Mouse (Mus musculus) embryonic facial prominence, embryonic 11.5 days (tissue): ENCODE results near the gene Cdkal1. TPM values are rescaled to one million over a fixed set of nuclear protein-coding genes. Genes with fewer than 3 reads are reported as not detected.

ENCODE experiments used
- ATAC-seq: fragments of 200-750 bp; cut with Nextera tagmentation; replicated peaks from 2 replicates; pipeline ENCODE4 v1.8.0; 2017; ENCODE audit warnings: low read depth; ENCODE audit not compliant: insufficient number of reproducible peaks, low FRiP score, low TSS enrichment
- DNase-seq: peaks from one replicate; pipeline ENCODE4 v3.0.0-alpha.2; 2015; ENCODE audit warnings: low spot score
- H3K27ac ChIP-seq: fragments of 300-500 bp; sonication (generic); replicated peaks from 2 replicates; pipeline ENCODE4 v1.5.1; 2014; ENCODE audit warnings: mild to moderate bottlenecking, low read depth, low read length, control low read depth
- H3K27me3 ChIP-seq: fragments of 300-500 bp; sonication (generic); 2 replicates; pipeline ENCODE4 v1.6.1; 2014; ENCODE audit warnings: mild to moderate bottlenecking, low read length, moderate library complexity, mixed read lengths; ENCODE audit not compliant: control insufficient read depth, insufficient read depth
- H3K36me3 ChIP-seq: fragments of 300-500 bp; sonication (generic); replicated peaks from 2 replicates; pipeline ENCODE4 v1.6.1; 2014; ENCODE audit warnings: low read depth, mild to moderate bottlenecking, low read length, moderate library complexity, mixed read lengths; ENCODE audit not compliant: control insufficient read depth, insufficient read depth
- H3K4me1 ChIP-seq: fragments of 300-500 bp; sonication (generic); 2 replicates; pipeline ENCODE4 v1.6.1; 2014; ENCODE audit warnings: low read length, mixed read lengths; ENCODE audit not compliant: control insufficient read depth, insufficient read depth
- H3K4me2 ChIP-seq: fragments of 300-500 bp; sonication (generic); 2 replicates; pipeline ENCODE4 v1.6.1; 2014; ENCODE audit warnings: low read depth, mild to moderate bottlenecking, control low read depth, low read length, moderate library complexity
- H3K4me3 ChIP-seq: fragments of 300-500 bp; sonication (generic); 2 replicates; pipeline ENCODE4 v1.5.1; 2014; ENCODE audit warnings: low read depth, low read length, control low read depth
- H3K9ac ChIP-seq: fragments of 300-500 bp; sonication (generic); replicated peaks from 2 replicates; pipeline ENCODE4 v1.6.1; 2014; ENCODE audit warnings: mild to moderate bottlenecking, control low read depth, low read length
- H3K9me3 ChIP-seq: fragments of 300-500 bp; sonication (generic); replicated peaks from 2 replicates; pipeline ENCODE4 v1.6.1; 2016; ENCODE audit warnings: mild to moderate bottlenecking, low read length, inconsistent platforms, mixed read lengths; ENCODE audit not compliant: control insufficient read depth
- WGBS: fragments of 180-500 bp; shearing (Covaris S2); extraction: QIAGEN DNeasy Blood & Tissue Kit; methylation state at CpG from one replicate; pipeline ENCODE4 v1.1.7; 2014; 5-methylcytosine and 5-hydroxymethylcytosine counted together
- polyA plus RNA-seq: library from polyadenylated mRNA; unstranded; fragments of >200 nt; fragmentation: Nextera tagmentation; extraction: Ambion mirVana; gene quantifications from 2 replicates; pipeline ENCODE4 v1.2.1, GENCODE M21; 2014

The Cdkal1 gene
- polyA plus RNA-seq, 1 experiment from 2014 or later: 39.6 TPM

DNA sequence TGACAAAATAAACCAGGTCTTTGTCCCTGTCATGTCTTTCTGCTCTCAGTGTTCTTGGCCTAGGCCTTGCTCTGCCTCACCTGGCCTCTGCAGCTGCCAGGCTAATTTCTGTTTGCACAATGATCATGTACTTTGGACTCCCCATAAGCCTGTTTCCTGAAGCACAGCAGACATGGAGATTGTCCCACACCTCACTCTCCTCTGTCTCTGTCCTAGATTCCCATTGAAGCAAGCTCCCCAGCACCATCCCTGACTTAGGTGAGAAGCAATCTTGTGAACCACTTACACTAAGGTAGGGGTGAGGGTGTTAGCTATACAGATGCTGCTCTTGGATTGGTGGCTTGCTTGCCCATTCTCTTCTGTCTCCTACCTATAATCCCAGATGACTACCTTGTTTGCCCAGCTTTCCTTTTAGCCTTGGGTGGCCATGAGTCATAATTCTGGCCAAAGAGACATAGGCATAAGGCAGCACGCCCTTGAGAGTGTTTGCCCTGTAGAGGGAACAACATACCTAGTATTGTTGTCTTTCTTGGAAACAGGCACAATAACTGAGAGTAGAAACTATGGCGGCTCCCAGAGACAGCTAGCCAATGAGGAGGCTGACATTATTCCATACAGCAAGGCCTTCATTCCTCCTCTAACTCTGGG lies 692.5 kb downstream of the Cdkal1 start:
- DNase-seq (no peak), ATAC-seq (no peak)
- H3K4me1 ChIP-seq: no peaks in the 10 kb centered on the region
- H3K27me3 ChIP-seq: no peaks in the 10 kb centered on the region
- H3K36me3 ChIP-seq: no peaks in the 10 kb centered on the region
- no peak overlapping the region for H3K9ac ChIP-seq
- no peak overlapping the region for H3K4me3 ChIP-seq
- no peaks in the 10 kb centered on the region for H3K9me3 ChIP-seq
- H3K4me2 ChIP-seq: no peak overlapping the region
- WGBS: 97% methylated on average over 2 of the region's 2 CpGs
- no peak overlapping the region for H3K27ac ChIP-seq

DNA sequence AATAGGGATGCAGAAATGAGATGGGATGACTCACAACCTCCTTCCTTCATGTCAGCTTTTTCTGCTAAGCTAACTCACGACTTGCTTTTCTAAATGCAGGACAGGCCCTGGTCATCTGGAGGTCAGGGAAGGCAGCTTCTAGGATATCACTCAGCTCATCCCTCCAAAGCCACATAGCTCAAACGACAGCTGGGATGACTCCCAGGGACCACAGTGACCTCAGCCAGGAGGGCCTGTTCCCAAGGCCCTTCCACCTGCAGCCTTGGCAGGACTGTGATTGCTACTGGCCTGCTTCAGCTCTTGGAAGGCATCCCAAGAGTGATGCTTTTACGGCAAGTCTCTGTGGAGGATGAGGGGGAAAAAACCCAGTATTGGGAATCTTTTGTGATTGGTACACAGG lies 693.0 kb downstream of the Cdkal1 start:
- H3K9ac ChIP-seq: no peak overlapping the region
- ATAC-seq (no peak), DNase-seq (no peak)
- WGBS: 56% methylated on average over 3 of the region's 3 CpGs
- H3K4me1 ChIP-seq: no peaks in the 10 kb centered on the region
- no peak overlapping the region for H3K4me3 ChIP-seq
- H3K27me3 ChIP-seq: no peaks in the 10 kb centered on the region
- H3K36me3 ChIP-seq: no peaks in the 10 kb centered on the region
- no peak overlapping the region for H3K4me2 ChIP-seq
- H3K9me3 ChIP-seq: no peaks in the 10 kb centered on the region
- no peak overlapping the region for H3K27ac ChIP-seq

DNA sequence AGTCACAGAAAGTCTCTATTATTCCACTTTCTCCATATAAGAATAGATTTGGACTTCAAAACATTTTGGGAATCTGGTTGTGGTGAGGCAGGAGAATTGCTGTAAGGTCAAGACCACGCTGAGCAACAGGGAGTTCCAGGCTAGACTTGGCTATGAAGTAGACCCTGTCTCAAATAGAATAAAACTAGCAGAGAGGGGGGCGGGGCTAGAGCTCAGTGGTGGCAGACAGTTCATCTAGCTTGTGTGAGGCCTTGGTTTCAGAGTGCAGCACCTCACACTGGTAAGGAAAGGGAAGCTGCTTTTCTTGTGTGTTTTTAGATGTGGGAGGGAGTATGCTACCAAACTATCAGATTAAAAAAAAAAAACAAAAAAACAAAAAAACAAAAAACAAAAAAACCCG lies 694.0 kb downstream of the Cdkal1 start:
- H3K9ac ChIP-seq: no peak overlapping the region
- H3K9me3 ChIP-seq: no peaks in the 10 kb centered on the region
- no peaks in the 10 kb centered on the region for H3K27me3 ChIP-seq
- ATAC-seq (no peak), DNase-seq (no peak)
- no peak overlapping the region for H3K4me2 ChIP-seq
- 84% methylated on average over 3 of the region's 3 CpGs for WGBS
- no peaks in the 10 kb centered on the region for H3K36me3 ChIP-seq
- H3K4me1 ChIP-seq: no peaks in the 10 kb centered on the region
- H3K4me3 ChIP-seq: no peak overlapping the region
- no peak overlapping the region for H3K27ac ChIP-seq

DNA sequence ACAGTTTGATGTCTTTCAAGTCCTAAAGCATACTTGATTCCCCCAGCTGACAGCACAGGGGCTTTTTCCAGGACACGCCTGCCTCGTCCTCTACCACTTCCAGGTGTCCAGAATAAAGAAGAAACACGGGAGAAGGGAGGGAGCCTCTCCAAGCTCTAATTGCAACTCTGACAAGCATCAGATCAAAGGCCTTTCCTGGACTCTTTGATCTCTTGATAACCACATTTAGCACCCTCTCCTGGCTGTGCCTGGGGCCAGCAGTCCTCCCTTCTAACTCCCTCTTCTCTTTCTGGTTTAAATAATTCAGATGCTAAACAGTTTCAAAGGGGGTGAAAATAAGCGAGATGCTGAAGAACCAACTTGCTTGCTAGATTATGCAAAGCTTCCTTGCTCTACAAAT lies 698.8 kb downstream of the Cdkal1 start:
- 18% methylated on average over 4 of the region's 4 CpGs for WGBS
- ATAC-seq (no peak), DNase-seq (peak; percentile 44)

DNA sequence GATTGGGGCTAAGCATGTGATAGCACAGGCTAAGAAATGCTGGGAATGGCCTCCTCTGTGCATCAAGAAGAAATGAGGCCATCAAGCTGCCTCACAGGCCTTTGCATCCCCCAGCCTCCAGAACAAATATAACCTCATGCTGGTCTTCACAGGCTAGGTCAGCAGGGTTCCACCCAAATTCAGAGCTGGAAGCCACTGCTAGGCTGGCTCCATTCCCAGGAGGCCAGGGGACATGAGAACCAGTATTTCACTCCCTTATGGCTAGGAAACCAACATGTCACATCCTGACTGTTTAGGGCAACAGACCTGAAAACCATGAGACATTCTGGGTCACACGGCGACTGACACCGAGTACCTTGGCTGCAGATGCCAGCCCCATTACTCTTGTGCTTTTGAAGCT lies 700.2 kb downstream of the Cdkal1 start:
- H3K9me3 ChIP-seq: no peaks in the 10 kb centered on the region
- H3K4me3 ChIP-seq: no peak overlapping the region
- H3K27me3 ChIP-seq: no peaks in the 10 kb centered on the region
- H3K36me3 ChIP-seq: no peaks in the 10 kb centered on the region
- H3K4me2 ChIP-seq: no peak overlapping the region
- no peak overlapping the region for H3K9ac ChIP-seq
- H3K4me1 ChIP-seq: no peaks in the 10 kb centered on the region
- ATAC-seq (no peak), DNase-seq (no peak)
- 86% methylated on average over 3 of the region's 3 CpGs for WGBS
- no peak overlapping the region for H3K27ac ChIP-seq

More for the DNA sequence above, 698.8 kb downstream of the Cdkal1 start:
- Histone ChIP-seq H3K27me3 (no peaks in the 10 kb centered on the region), H3K4me3 (no peak overlapping the region), H3K4me2 (no peak overlapping the region), H3K27ac (no peak overlapping the region), H3K9me3 (no peaks in the 10 kb centered on the region), H3K36me3 (no peaks in the 10 kb centered on the region), H3K9ac (no peak overlapping the region), H3K4me1 (no peaks in the 10 kb centered on the region)

DNA sequence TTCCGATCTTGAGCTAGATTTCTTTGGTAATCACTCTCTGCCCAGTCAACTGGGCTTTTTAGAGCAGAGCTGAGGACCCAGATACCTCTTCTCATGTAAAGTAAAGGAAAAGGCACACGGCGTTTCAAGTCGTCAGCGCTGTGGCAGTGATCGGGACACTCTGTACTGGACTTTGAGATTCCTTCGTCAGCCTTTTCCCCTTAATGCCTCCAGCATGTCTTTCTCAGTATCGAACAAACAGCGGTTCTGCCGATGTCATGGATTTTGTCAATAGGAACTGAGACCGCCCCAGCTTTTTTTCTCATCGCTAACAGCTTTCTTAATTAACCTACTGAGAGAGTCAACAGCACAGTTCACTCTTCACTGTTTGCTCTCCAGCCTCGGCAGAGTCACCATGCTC lies 705.4 kb downstream of the Cdkal1 start:
- Histone ChIP-seq H3K9ac (no peak overlapping the region), H3K27me3 (no peaks in the 10 kb centered on the region), H3K27ac (no peak overlapping the region), H3K4me1 (no peaks in the 10 kb centered on the region), H3K9me3 (no peaks in the 10 kb centered on the region), H3K4me2 (no peak overlapping the region), H3K36me3 (no peaks in the 10 kb centered on the region), H3K4me3 (no peak overlapping the region)
- ATAC-seq (no peak), DNase-seq (no peak)
- 74% methylated on average over 13 of the region's 13 CpGs for WGBS

DNA sequence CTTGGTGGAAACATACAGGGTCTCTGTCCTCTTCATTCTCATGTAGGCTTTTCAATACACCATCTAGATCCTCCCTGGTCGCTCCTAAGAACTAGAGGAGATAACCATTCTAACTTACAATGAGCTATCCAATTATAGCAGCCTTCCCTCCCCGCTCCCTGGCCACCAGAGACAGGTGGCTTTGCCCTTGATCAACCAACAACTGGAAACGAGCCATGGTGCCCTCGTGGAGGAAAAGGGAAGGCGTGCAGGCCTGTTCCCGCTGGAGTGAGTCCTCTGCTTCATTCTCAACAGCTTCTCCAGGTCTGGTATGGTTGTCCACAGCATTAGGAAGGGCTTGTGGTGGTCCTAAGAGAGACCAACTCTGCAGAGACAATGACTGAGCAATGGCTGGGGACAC lies 706.1 kb downstream of the Cdkal1 start:
- Histone ChIP-seq H3K27me3 (no peaks in the 10 kb centered on the region), H3K4me1 (no peaks in the 10 kb centered on the region), H3K9me3 (no peaks in the 10 kb centered on the region), H3K9ac (no peak overlapping the region), H3K4me3 (no peak overlapping the region), H3K27ac (no peak overlapping the region), H3K4me2 (no peak overlapping the region), H3K36me3 (no peaks in the 10 kb centered on the region)
- no peak for DNase-seq
- 85% methylated on average over 6 of the region's 6 CpGs for WGBS
- ATAC-seq: no peak

DNA sequence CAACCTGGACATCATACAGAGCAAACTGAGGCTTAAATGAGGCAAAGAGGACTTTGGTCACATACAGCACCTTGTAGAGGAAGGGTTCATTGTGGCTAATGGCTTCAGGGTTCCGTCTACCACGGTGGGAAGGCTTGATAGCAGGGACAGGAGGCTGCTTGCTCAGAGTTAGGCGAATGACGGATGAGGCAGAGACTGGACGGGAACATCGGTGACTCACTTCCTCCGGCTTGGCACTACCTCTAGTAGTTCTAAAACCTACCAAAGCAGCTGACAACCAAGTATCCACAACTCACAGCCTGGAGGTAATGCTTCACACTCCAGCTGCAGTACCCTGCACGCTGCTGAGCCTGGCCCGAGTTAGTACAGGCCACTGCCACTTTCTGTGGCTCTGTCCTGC lies 706.9 kb downstream of the Cdkal1 start:
- Histone ChIP-seq H3K4me1 (no peaks in the 10 kb centered on the region), H3K4me3 (no peak overlapping the region), H3K27me3 (no peaks in the 10 kb centered on the region), H3K36me3 (no peaks in the 10 kb centered on the region), H3K9ac (no peak overlapping the region), H3K4me2 (no peak overlapping the region), H3K27ac (no peak overlapping the region), H3K9me3 (no peaks in the 10 kb centered on the region)
- no peak for DNase-seq
- no peak for ATAC-seq
- 88% methylated on average over 9 of the region's 9 CpGs for WGBS
